Mouse (Mus musculus): ENCODE measurements around the gene Zfp637. TPM values are rescaled to one million over a fixed set of nuclear protein-coding genes. Genes with fewer than 3 reads are reported as not detected.
"Not testable (repeated sequence)": the region's sequence is repeated elsewhere in the genome, so short reads cannot be mapped to it uniquely, and the experiment has no call there.

Zfp637 gene
- polyA plus RNA-seq, 1 experiment from 2014 or later: 72.4 TPM

DNA sequence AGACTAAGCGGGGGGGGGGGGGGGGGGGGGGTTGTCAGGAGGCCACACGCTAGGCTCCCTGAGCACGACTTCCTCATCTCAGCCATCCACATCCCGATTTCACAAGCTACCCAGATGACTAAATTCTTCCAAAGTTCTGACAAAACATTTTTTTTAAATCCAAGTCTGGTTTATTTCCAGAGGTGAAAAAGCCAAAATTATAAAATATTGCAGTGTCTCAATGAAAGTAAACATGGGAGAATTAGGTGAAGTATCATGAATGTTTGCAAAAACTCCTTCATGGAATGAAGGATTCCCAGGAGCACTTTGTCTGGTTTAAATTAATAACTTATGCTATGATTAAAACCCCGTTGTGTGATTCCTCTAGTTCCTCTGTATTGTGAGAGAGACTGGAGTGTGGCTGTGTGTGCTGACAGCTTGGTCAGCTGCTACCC, 23.9 kb upstream of the Zfp637 start:
- Histone ChIP-seq H3K9ac (ENCODE audit: low read depth, low read length) (no peak overlapping the region), H3K4me3 (ENCODE audit: low read depth, low read length) (no peak overlapping the region), H3K9me3 (replicated peaks; ENCODE audit: control insufficient read depth, low read length) (no peaks in the 10 kb centered on the region), H3K27ac (ENCODE audit: low read depth, low read length) (no peak overlapping the region), H3K4me2 (no peak overlapping the region), H3K36me3 (ENCODE audit: control insufficient read depth, insufficient read depth, low read length) (no peaks in the 10 kb centered on the region), H3K4me1 (ENCODE audit: control insufficient read depth, insufficient read depth, low read length) (no peaks in the 10 kb centered on the region), H3K27me3 (ENCODE audit: control insufficient read depth, insufficient read depth, low read length) (no peaks in the 10 kb centered on the region)
- ATAC-seq (replicated peaks; ENCODE audit: insufficient number of reproducible peaks, low FRiP score, low TSS enrichment): no peak
- WGBS (ENCODE audit: insufficient replicate concordance): 58% methylated on average over 5 of the region's 5 CpGs

DNA sequence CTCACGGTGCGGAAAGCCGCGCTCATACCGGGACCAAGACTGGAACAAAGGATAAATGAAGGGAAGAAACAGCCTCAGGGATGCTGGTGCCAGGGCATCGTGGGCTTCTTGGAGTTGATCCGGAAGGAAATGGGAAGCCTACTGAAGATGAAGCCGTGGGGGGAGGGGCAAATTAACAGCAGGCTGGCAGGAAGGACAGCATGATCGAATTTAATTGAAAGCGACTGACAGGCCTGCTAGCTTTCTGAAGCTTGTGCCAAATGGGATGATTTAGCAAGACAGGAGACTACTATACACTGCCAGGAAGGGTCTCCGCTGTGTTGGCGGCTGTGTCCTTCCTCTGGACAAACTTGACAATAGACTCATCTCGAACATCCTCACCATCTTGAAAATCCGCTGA, 20.7 kb upstream of the Zfp637 start:
- ATAC-seq (replicated peaks; ENCODE audit: insufficient number of reproducible peaks, low FRiP score, low TSS enrichment): no peak
- no peaks in the 10 kb centered on the region for H3K36me3 ChIP-seq (ENCODE audit: control insufficient read depth, insufficient read depth, low read length)
- H3K27me3 ChIP-seq (ENCODE audit: control insufficient read depth, insufficient read depth, low read length): 0 out of 2 replicates have a peak, but pooled peaks cover 3% of the 10 kb centered on the region
- WGBS (ENCODE audit: insufficient replicate concordance): 82% methylated on average over 14 of the region's 14 CpGs
- no peak overlapping the region for H3K4me3 ChIP-seq (ENCODE audit: low read depth, low read length)
- H3K4me1 ChIP-seq (ENCODE audit: control insufficient read depth, insufficient read depth, low read length): no peaks in the 10 kb centered on the region
- H3K9me3 ChIP-seq (replicated peaks; ENCODE audit: control insufficient read depth, low read length): no peaks in the 10 kb centered on the region
- H3K27ac ChIP-seq (ENCODE audit: low read depth, low read length): no peak overlapping the region
- H3K9ac ChIP-seq (ENCODE audit: low read depth, low read length): no peak overlapping the region
- H3K4me2 ChIP-seq: no peak overlapping the region

DNA sequence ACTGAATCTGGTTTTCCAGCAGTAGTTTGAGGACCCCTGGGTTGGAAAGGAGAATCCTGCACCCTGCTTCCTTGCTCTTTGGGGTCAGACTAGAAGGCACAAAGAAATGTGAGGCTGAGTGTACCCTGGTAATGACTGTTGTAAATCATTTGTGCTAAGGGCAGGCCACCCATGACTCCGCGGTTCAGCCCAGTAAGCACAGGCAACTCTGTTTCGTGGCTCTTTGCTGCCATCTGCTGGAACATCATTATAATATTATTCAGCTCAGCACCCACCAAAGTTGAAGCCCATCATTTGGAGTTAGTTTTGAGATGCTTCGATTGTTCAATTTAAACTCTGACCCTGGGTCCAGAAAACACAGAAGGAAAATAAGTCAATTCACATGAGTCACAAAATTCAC, 15.6 kb upstream of the Zfp637 start:
- H3K4me2 ChIP-seq: no peak overlapping the region
- H3K9me3 ChIP-seq (replicated peaks; ENCODE audit: control insufficient read depth, low read length): no peaks in the 10 kb centered on the region
- no peak overlapping the region for H3K9ac ChIP-seq (ENCODE audit: low read depth, low read length)
- no peak overlapping the region for H3K27ac ChIP-seq (ENCODE audit: low read depth, low read length)
- peaks cover 6% of the 10 kb centered on the region for H3K27me3 ChIP-seq (ENCODE audit: control insufficient read depth, insufficient read depth, low read length)
- no peak overlapping the region for H3K4me3 ChIP-seq (ENCODE audit: low read depth, low read length)
- WGBS (ENCODE audit: insufficient replicate concordance): 18% methylated on average over 4 of the region's 4 CpGs
- no peaks in the 10 kb centered on the region for H3K4me1 ChIP-seq (ENCODE audit: control insufficient read depth, insufficient read depth, low read length)
- no peak for ATAC-seq (replicated peaks; ENCODE audit: insufficient number of reproducible peaks, low FRiP score, low TSS enrichment)
- H3K36me3 ChIP-seq (ENCODE audit: control insufficient read depth, insufficient read depth, low read length): no peaks in the 10 kb centered on the region

DNA sequence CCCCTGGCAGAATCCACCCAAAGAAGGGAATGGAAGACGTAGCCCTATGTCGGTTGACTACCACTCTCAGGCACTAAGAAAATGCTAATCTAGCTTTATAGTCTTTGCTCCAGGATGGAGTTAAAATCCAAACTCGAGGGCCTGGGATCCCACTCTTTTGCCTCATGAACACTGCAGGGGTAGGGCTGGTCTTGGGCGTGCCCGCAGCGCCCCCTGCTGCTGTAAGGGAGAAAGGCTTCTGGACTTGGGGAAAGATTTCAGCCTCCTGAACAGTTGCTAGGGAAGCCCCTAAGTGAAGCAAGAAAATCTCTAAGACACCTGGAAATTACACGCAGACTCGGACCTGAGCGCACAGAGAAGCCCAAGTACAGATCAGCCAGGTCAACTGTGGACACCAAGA, 12.7 kb upstream of the Zfp637 start:
- H3K27ac ChIP-seq (ENCODE audit: low read depth, low read length): no peak overlapping the region
- no peaks in the 10 kb centered on the region for H3K4me1 ChIP-seq (ENCODE audit: control insufficient read depth, insufficient read depth, low read length)
- ATAC-seq (replicated peaks; ENCODE audit: insufficient number of reproducible peaks, low FRiP score, low TSS enrichment): no peak
- H3K36me3 ChIP-seq (ENCODE audit: control insufficient read depth, insufficient read depth, low read length): no peaks in the 10 kb centered on the region
- no peak overlapping the region for H3K4me3 ChIP-seq (ENCODE audit: low read depth, low read length)
- peaks cover 6% of the 10 kb centered on the region for H3K27me3 ChIP-seq (ENCODE audit: control insufficient read depth, insufficient read depth, low read length)
- WGBS (ENCODE audit: insufficient replicate concordance): 15% methylated on average over 9 of the region's 9 CpGs
- no peak overlapping the region for H3K9ac ChIP-seq (ENCODE audit: low read depth, low read length)
- no peak overlapping the region for H3K4me2 ChIP-seq
- no peaks in the 10 kb centered on the region for H3K9me3 ChIP-seq (replicated peaks; ENCODE audit: control insufficient read depth, low read length)

GRCm38 (mm10) chr6:117841511-117841955, 553 bp downstream of the Zfp637 start:
- Histone ChIP-seq H3K27ac (ENCODE audit: low read depth, low read length) (peak overlapping the region; percentile 95), H3K36me3 (ENCODE audit: control insufficient read depth, insufficient read depth, low read length) (peaks cover 20% of the 10 kb centered on the region), H3K4me3 (ENCODE audit: low read depth, low read length) (peak overlapping the region; percentile 87), H3K9me3 (replicated peaks; ENCODE audit: control insufficient read depth, low read length) (no peaks in the 10 kb centered on the region), H3K4me1 (ENCODE audit: control insufficient read depth, insufficient read depth, low read length) (peaks cover 4% of the 10 kb centered on the region; the same call in 1 of the 2 replicates), H3K9ac (ENCODE audit: low read depth, low read length) (peak overlapping the region; percentile 96), H3K4me2 (peak overlapping the region; percentile 85), H3K27me3 (ENCODE audit: control insufficient read depth, insufficient read depth, low read length) (no peaks in the 10 kb centered on the region)
- ATAC-seq (replicated peaks; ENCODE audit: insufficient number of reproducible peaks, low FRiP score, low TSS enrichment): no peak; the same call in 1 of the 2 replicates
- WGBS (ENCODE audit: insufficient replicate concordance): 17% methylated on average over 12 of the region's 12 CpGs

DNA sequence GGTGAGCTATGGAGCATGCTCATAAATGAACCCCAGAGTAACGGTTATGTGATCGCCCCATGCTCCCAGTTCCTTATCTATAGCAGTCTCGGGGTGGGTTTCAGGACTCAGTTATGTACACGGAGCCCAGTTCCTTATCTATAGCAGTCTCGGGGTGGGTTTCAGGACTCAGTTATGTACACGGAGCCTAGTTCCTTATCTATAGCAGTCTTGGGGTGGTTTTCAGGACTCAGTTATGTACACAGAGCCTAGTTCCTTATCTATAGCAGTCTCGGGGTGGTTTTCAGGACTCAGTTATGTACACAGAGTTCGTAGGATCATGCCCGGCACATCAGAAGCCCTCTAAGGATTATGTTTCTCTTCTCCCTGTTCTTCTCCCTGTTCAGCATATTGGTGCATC, 3.6 kb downstream of the Zfp637 start:
- Histone ChIP-seq H3K9me3 (replicated peaks; ENCODE audit: control insufficient read depth, low read length) (no peaks in the 10 kb centered on the region), H3K9ac (ENCODE audit: low read depth, low read length) (no peak overlapping the region), H3K27me3 (ENCODE audit: control insufficient read depth, insufficient read depth, low read length) (no peaks in the 10 kb centered on the region), H3K4me3 (ENCODE audit: low read depth, low read length) (no peak overlapping the region), H3K27ac (ENCODE audit: low read depth, low read length) (no peak overlapping the region), H3K4me1 (ENCODE audit: control insufficient read depth, insufficient read depth, low read length) (peaks cover 4% of the 10 kb centered on the region; the same call in 1 of the 2 replicates), H3K4me2 (no peak overlapping the region), H3K36me3 (ENCODE audit: control insufficient read depth, insufficient read depth, low read length) (peaks cover 33% of the 10 kb centered on the region)
- ATAC-seq (replicated peaks; ENCODE audit: insufficient number of reproducible peaks, low FRiP score, low TSS enrichment): no peak
- 70% methylated on average over 9 of the region's 9 CpGs for WGBS (ENCODE audit: insufficient replicate concordance)

- H3K9ac ChIP-seq (ENCODE audit: low read depth, low read length); H3K4me1 ChIP-seq (ENCODE audit: control insufficient read depth, insufficient read depth, low read length); ATAC-seq (replicated peaks; ENCODE audit: insufficient number of reproducible peaks, low FRiP score, low TSS enrichment); H3K4me2 ChIP-seq; H3K27ac ChIP-seq (ENCODE audit: low read depth, low read length); H3K9me3 ChIP-seq (replicated peaks; ENCODE audit: control insufficient read depth, low read length); H3K4me3 ChIP-seq (ENCODE audit: low read depth, low read length); H3K27me3 ChIP-seq (ENCODE audit: control insufficient read depth, insufficient read depth, low read length): not testable (repeated sequence)
- 90% methylated on average over 4 of the region's 4 CpGs for WGBS (ENCODE audit: insufficient replicate concordance)
- peaks cover 33% of the 10 kb centered on the region for H3K36me3 ChIP-seq (ENCODE audit: control insufficient read depth, insufficient read depth, low read length)
Measured at GRCm38 (mm10) chr6:117846671-117847070, 5.7 kb downstream of the Zfp637 start.

- 85% methylated on average over 2 of the region's 2 CpGs for WGBS (ENCODE audit: insufficient replicate concordance)
- H3K36me3 ChIP-seq (ENCODE audit: control insufficient read depth, insufficient read depth, low read length): peaks cover 33% of the 10 kb centered on the region
Measured at GRCm38 (mm10) chr6:117847772-117848171, 6.8 kb downstream of the Zfp637 start.

DNA sequence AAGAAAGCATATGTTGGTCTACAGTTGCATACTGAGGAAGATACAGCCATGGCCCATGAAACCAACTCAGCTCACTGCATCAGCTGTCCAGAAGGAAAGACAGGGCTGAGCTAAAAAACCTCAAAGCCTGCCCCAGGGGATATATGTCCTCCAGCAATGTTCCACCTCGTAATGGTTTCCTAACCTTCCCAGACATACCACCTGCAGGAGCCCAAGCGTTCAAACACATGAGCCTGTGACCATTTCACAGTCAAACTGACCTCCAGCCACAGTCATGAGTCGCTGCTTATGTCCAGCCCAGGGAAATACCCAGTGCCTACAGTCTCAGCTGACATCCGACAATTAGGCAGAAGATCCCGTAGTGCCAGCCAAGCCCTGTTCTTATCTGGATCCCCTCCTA, 7.6 kb downstream of the Zfp637 start:
- H3K9me3 ChIP-seq (replicated peaks; ENCODE audit: control insufficient read depth, low read length): no peaks in the 10 kb centered on the region
- ATAC-seq (replicated peaks; ENCODE audit: insufficient number of reproducible peaks, low FRiP score, low TSS enrichment): no peak
- H3K4me1 ChIP-seq (ENCODE audit: control insufficient read depth, insufficient read depth, low read length): no peaks in the 10 kb centered on the region
- H3K27ac ChIP-seq (ENCODE audit: low read depth, low read length): no peak overlapping the region
- H3K4me2 ChIP-seq: no peak overlapping the region
- H3K9ac ChIP-seq (ENCODE audit: low read depth, low read length): no peak overlapping the region
- 80% methylated on average over 5 of the region's 5 CpGs for WGBS (ENCODE audit: insufficient replicate concordance)
- no peaks in the 10 kb centered on the region for H3K27me3 ChIP-seq (ENCODE audit: control insufficient read depth, insufficient read depth, low read length)
- H3K4me3 ChIP-seq (ENCODE audit: low read depth, low read length): no peak overlapping the region
- H3K36me3 ChIP-seq (ENCODE audit: control insufficient read depth, insufficient read depth, low read length): peaks cover 30% of the 10 kb centered on the region

More at GRCm38 (mm10) chr6:117847772-117848171, 6.8 kb downstream of the Zfp637 start:
- no peaks in the 10 kb centered on the region for H3K27me3 ChIP-seq (ENCODE audit: control insufficient read depth, insufficient read depth, low read length)
- H3K4me1 ChIP-seq (ENCODE audit: control insufficient read depth, insufficient read depth, low read length): no peaks in the 10 kb centered on the region
- no peaks in the 10 kb centered on the region for H3K9me3 ChIP-seq (replicated peaks; ENCODE audit: control insufficient read depth, low read length)
- ATAC-seq (replicated peaks; ENCODE audit: insufficient number of reproducible peaks, low FRiP score, low TSS enrichment): no peak
- H3K27ac ChIP-seq (ENCODE audit: low read depth, low read length): no peak overlapping the region
- no peak overlapping the region for H3K4me3 ChIP-seq (ENCODE audit: low read depth, low read length)
- H3K4me2 ChIP-seq: no peak overlapping the region
- no peak overlapping the region for H3K9ac ChIP-seq (ENCODE audit: low read depth, low read length)
